Mouse (Mus musculus): Measurements from ENCODE around the gene Creb5. TPM values are rescaled to one million over a fixed set of nuclear protein-coding genes. Genes with fewer than 3 reads are reported as not detected.

Creb5 gene
- polyA plus RNA-seq, 1 experiment from 2014 or later, result 13.9 TPM

- Histone ChIP-seq H3K4me3 (no peak overlapping the region), H3K4me1 (no peaks in the 10 kb centered on the region), H3K36me3 (replicated peaks) (no peaks in the 10 kb centered on the region), H3K27ac (replicated peaks) (no peak overlapping the region), H3K27me3 (replicated peaks; ENCODE audit: low read depth, poor library complexity, severe bottlenecking) (no peaks in the 10 kb centered on the region), H3K9me3 (no peaks in the 10 kb centered on the region)
- WGBS, result 59% methylated on average over 7 of the region's 7 CpGs
- no peak for DNase-seq (ENCODE audit: low spot score)
Measured at GRCm38 (mm10) chr6:53510005-53510404, 222.9 kb downstream of the Creb5 start.

- WGBS, result 88% methylated on average over 8 of the region's 8 CpGs
- no peaks in the 10 kb centered on the region for H3K36me3 ChIP-seq (replicated peaks)
- no peak overlapping the region for H3K4me3 ChIP-seq
- DNase-seq (ENCODE audit: low spot score), result no peak
- no peak overlapping the region for H3K27ac ChIP-seq (replicated peaks)
- H3K27me3 ChIP-seq (replicated peaks; ENCODE audit: low read depth, poor library complexity, severe bottlenecking), result no peaks in the 10 kb centered on the region
- H3K4me1 ChIP-seq, result peaks cover 2% of the 10 kb centered on the region
- no peaks in the 10 kb centered on the region for H3K9me3 ChIP-seq
Measured at GRCm38 (mm10) chr6:53512226-53512625, 225.2 kb downstream of the Creb5 start.

- H3K36me3 ChIP-seq (replicated peaks), result no peaks in the 10 kb centered on the region
- H3K9me3 ChIP-seq, result no peaks in the 10 kb centered on the region
- H3K4me1 ChIP-seq, result peaks cover 8% of the 10 kb centered on the region
- 83% methylated on average over 2 of the region's 2 CpGs for WGBS
- H3K27me3 ChIP-seq (replicated peaks; ENCODE audit: low read depth, poor library complexity, severe bottlenecking), result no peaks in the 10 kb centered on the region
- no peak overlapping the region for H3K27ac ChIP-seq (replicated peaks)
- H3K4me3 ChIP-seq, result no peak overlapping the region
- no peak for DNase-seq (ENCODE audit: low spot score)
Measured at GRCm38 (mm10) chr6:53513380-53513779, 226.3 kb downstream of the Creb5 start.

- Histone ChIP-seq H3K4me1 (peaks cover 8% of the 10 kb centered on the region), H3K36me3 (replicated peaks) (no peaks in the 10 kb centered on the region), H3K27ac (replicated peaks) (no peak overlapping the region), H3K27me3 (replicated peaks; ENCODE audit: low read depth, poor library complexity, severe bottlenecking) (no peaks in the 10 kb centered on the region), H3K9me3 (no peaks in the 10 kb centered on the region), H3K4me3 (no peak overlapping the region)
- DNase-seq (ENCODE audit: low spot score), result no peak
- WGBS, result 41% methylated on average over 1 of the region's 1 CpGs
Measured at GRCm38 (mm10) chr6:53514862-53515261, 227.8 kb downstream of the Creb5 start.

- no peak for DNase-seq (ENCODE audit: low spot score)
- no peaks in the 10 kb centered on the region for H3K27me3 ChIP-seq (replicated peaks; ENCODE audit: low read depth, poor library complexity, severe bottlenecking)
- H3K27ac ChIP-seq (replicated peaks), result no peak overlapping the region
- H3K36me3 ChIP-seq (replicated peaks), result no peaks in the 10 kb centered on the region
- H3K9me3 ChIP-seq, result no peaks in the 10 kb centered on the region
- WGBS, result 86% methylated on average over 4 of the region's 4 CpGs
- H3K4me1 ChIP-seq, result peaks cover 8% of the 10 kb centered on the region
- no peak overlapping the region for H3K4me3 ChIP-seq
Measured at GRCm38 (mm10) chr6:53515611-53516010, 228.5 kb downstream of the Creb5 start.

- no peak for DNase-seq (ENCODE audit: low spot score)
- peaks cover 8% of the 10 kb centered on the region for H3K4me1 ChIP-seq
- no peak overlapping the region for H3K4me3 ChIP-seq
- H3K27ac ChIP-seq (replicated peaks), result peak overlapping the region; percentile 59; the same call in 1 of the 2 replicates
- WGBS, result 64% methylated on average over 5 of the region's 5 CpGs
- no peaks in the 10 kb centered on the region for H3K9me3 ChIP-seq
- H3K27me3 ChIP-seq (replicated peaks; ENCODE audit: low read depth, poor library complexity, severe bottlenecking), result no peaks in the 10 kb centered on the region
- H3K36me3 ChIP-seq (replicated peaks), result no peaks in the 10 kb centered on the region
Measured at GRCm38 (mm10) chr6:53517371-53517945, 230.4 kb downstream of the Creb5 start.

- no peak overlapping the region for H3K27ac ChIP-seq (replicated peaks)
- 89% methylated on average over 13 of the region's 13 CpGs for WGBS
- H3K36me3 ChIP-seq (replicated peaks), result no peaks in the 10 kb centered on the region
- no peaks in the 10 kb centered on the region for H3K4me1 ChIP-seq
- no peaks in the 10 kb centered on the region for H3K9me3 ChIP-seq
- H3K27me3 ChIP-seq (replicated peaks; ENCODE audit: low read depth, poor library complexity, severe bottlenecking), result no peaks in the 10 kb centered on the region
- H3K4me3 ChIP-seq, result no peak overlapping the region
- DNase-seq (ENCODE audit: low spot score), result no peak
Measured at GRCm38 (mm10) chr6:53523743-53524497, 236.8 kb downstream of the Creb5 start.

- Histone ChIP-seq H3K4me1 (peaks cover 5% of the 10 kb centered on the region; the same call in 1 of the 2 replicates), H3K36me3 (replicated peaks) (no peaks in the 10 kb centered on the region), H3K4me3 (no peak overlapping the region), H3K9me3 (no peaks in the 10 kb centered on the region), H3K27me3 (replicated peaks; ENCODE audit: low read depth, poor library complexity, severe bottlenecking) (no peaks in the 10 kb centered on the region), H3K27ac (replicated peaks) (no peak overlapping the region)
- 80% methylated on average over 1 of the region's 1 CpGs for WGBS
- DNase-seq (ENCODE audit: low spot score), result no peak
Measured at GRCm38 (mm10) chr6:53526460-53526859, 239.4 kb downstream of the Creb5 start.

- DNase-seq (ENCODE audit: low spot score), result no peak
- Histone ChIP-seq H3K36me3 (replicated peaks) (no peaks in the 10 kb centered on the region), H3K27me3 (replicated peaks; ENCODE audit: low read depth, poor library complexity, severe bottlenecking) (no peaks in the 10 kb centered on the region), H3K4me1 (peaks cover 8% of the 10 kb centered on the region; the same call in 1 of the 2 replicates), H3K27ac (replicated peaks) (no peak overlapping the region), H3K9me3 (no peaks in the 10 kb centered on the region), H3K4me3 (no peak overlapping the region)
- 90% methylated on average over 8 of the region's 8 CpGs for WGBS
Measured at GRCm38 (mm10) chr6:53530742-53531141, 243.7 kb downstream of the Creb5 start.

- Histone ChIP-seq H3K27ac (replicated peaks) (no peak overlapping the region), H3K36me3 (replicated peaks) (no peaks in the 10 kb centered on the region), H3K4me1 (peaks cover 8% of the 10 kb centered on the region; the same call in 1 of the 2 replicates), H3K27me3 (replicated peaks; ENCODE audit: low read depth, poor library complexity, severe bottlenecking) (no peaks in the 10 kb centered on the region), H3K4me3 (no peak overlapping the region), H3K9me3 (no peaks in the 10 kb centered on the region)
- 66% methylated on average over 4 of the region's 4 CpGs for WGBS
- no peak for DNase-seq (ENCODE audit: low spot score)
Measured at GRCm38 (mm10) chr6:53531461-53531860, 244.4 kb downstream of the Creb5 start.

GRCm38 (mm10) chr6:53537530-53537929, 250.5 kb downstream of the Creb5 start:
- Histone ChIP-seq H3K9me3 (no peaks in the 10 kb centered on the region), H3K4me3 (no peak overlapping the region), H3K27me3 (replicated peaks; ENCODE audit: low read depth, poor library complexity, severe bottlenecking) (no peaks in the 10 kb centered on the region), H3K4me1 (no peaks in the 10 kb centered on the region), H3K27ac (replicated peaks) (no peak overlapping the region), H3K36me3 (replicated peaks) (no peaks in the 10 kb centered on the region)
- DNase-seq (ENCODE audit: low spot score), result no peak
- WGBS, result 92% methylated on average over 4 of the region's 4 CpGs

GRCm38 (mm10) chr6:53541798-53542197, 254.7 kb downstream of the Creb5 start:
- no peaks in the 10 kb centered on the region for H3K36me3 ChIP-seq (replicated peaks)
- H3K4me3 ChIP-seq, result no peak overlapping the region
- H3K4me1 ChIP-seq, result peaks cover 20% of the 10 kb centered on the region
- H3K9me3 ChIP-seq, result no peaks in the 10 kb centered on the region
- H3K27ac ChIP-seq (replicated peaks), result no peak overlapping the region
- H3K27me3 ChIP-seq (replicated peaks; ENCODE audit: low read depth, poor library complexity, severe bottlenecking), result no peaks in the 10 kb centered on the region
- WGBS, result 90% methylated on average over 5 of the region's 5 CpGs
- DNase-seq (ENCODE audit: low spot score), result no peak

- no peak overlapping the region for H3K4me3 ChIP-seq
- H3K4me1 ChIP-seq, result peaks cover 47% of the 10 kb centered on the region
- peak; percentile 83 for DNase-seq (ENCODE audit: low spot score)
Measured at GRCm38 (mm10) chr6:53545483-53545900, 258.4 kb downstream of the Creb5 start.

More at GRCm38 (mm10) chr6:53545483-53545900, 258.4 kb downstream of the Creb5 start:
- H3K9me3 ChIP-seq, result no peaks in the 10 kb centered on the region
- 0 out of 2 replicates have a peak, but pooled peaks cover 5% of the 10 kb centered on the region for H3K27me3 ChIP-seq (replicated peaks; ENCODE audit: low read depth, poor library complexity, severe bottlenecking)
- H3K36me3 ChIP-seq (replicated peaks), result no peaks in the 10 kb centered on the region
- 10% methylated on average over 2 of the region's 2 CpGs for WGBS
- peak overlapping the region; percentile 80 for H3K27ac ChIP-seq (replicated peaks)

Data from embryonic facial prominence, embryonic 10.5 days (tissue).